Mouse (Mus musculus): ENCODE data around the gene Dppa3.

GRCm38 (mm10) chr6:122605483-122605882 lies 20.7 kb upstream of the Dppa3 start:
- no peak for TF ChIP-seq GATA1 (IDR thresholded peaks at IDR 0.05; ENCODE audit: borderline replicate concordance, low read length)
- TF ChIP-seq CTCF (IDR thresholded peaks at IDR 0.05; ENCODE audit: low read depth, low read length) = 0 out of 2 replicates have a peak, but pooled peaks have one; percentile 26
- TF ChIP-seq POLR2AphosphoS5 (IDR thresholded peaks at IDR 0.05; ENCODE audit: insufficient replicate concordance, low read depth, low read length) = no peak
- TF ChIP-seq GATA2 (IDR thresholded peaks at IDR 0.05; ENCODE audit: borderline replicate concordance, low read depth, low read length) = no peak
